Mouse (Mus musculus): ENCODE data around the gene Fem1a.

- TF ChIP-seq CTCF (IDR thresholded peaks at IDR 0.05; ENCODE audit: borderline replicate concordance, control insufficient read depth, extremely low read depth, insufficient read depth, low read length, poor library complexity) (peak; percentile 97), POLR2A (IDR thresholded peaks at IDR 0.05; ENCODE audit: control insufficient read depth, extremely low read depth, insufficient read depth, low read length, poor library complexity) (0 out of 2 replicates have a peak, but pooled peaks have one; percentile 29)
Observed at GRCm38 (mm10) chr17:56291171-56291511, 34.5 kb downstream of the Fem1a start.
